Mouse (Mus musculus): ENCODE measurements around the gene Sympk. TPM values are rescaled to one million over a fixed set of nuclear protein-coding genes. Genes with fewer than 3 reads are reported as not detected.
A peak's percentile ranks its signal among the peaks of the same experiment; 100 is the strongest.

Sympk gene
- total and polyA plus RNA-seq, 3 experiments, result 43.7 to 141 (median 111) TPM

DNA sequence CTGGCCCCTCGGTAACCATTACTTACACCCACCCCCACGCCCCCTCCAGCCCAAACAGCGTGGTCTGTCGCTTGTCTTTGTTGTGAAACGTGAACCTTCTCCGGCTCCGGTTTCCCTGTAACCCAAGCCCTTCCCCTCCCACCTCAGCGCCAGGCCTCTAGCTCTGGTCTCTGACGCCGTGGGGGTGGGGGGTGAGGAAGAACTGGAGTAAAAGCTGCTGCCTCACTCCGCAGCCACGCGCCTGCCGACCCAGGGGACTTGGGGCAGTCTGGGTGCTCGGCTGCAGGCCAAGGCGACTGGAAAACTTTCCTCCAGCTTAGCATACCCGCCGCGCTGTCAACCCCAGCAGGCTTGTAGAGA, 71.6 kb downstream of the Sympk start:
- Histone ChIP-seq H3K9me3 (replicated peaks; ENCODE audit: low read length) (no peaks in the 10 kb centered on the region), H3K4me3 (replicated peaks in 1 of 3; ENCODE audit: low read depth in 2 of 3, low read length in 2 of 3, poor library complexity in 1 of 3) (peak overlapping the region in 2 of 3 experiments; percentile 20 to 72), H3K36me3 (replicated peaks in 1 of 2; ENCODE audit: control insufficient read depth in 1 of 2, insufficient read depth in 1 of 2, low read length in 1 of 2) (no peaks in the 10 kb centered on the region), H3K79me2 (replicated peaks; ENCODE audit: control insufficient read depth, extremely low read depth, insufficient read depth, poor library complexity, severe bottlenecking) (no peaks in the 10 kb centered on the region), H3K4me2 (ENCODE audit: insufficient read depth, low read depth, poor library complexity, severe bottlenecking) (peak overlapping the region; percentile 67), H3K9ac (ENCODE audit: insufficient read depth, low read depth) (peak overlapping the region; percentile 87; the same call in 1 of the 2 replicates), H3K27me3 (replicated peaks) (peaks cover 82% of the 10 kb centered on the region), H3K27ac (ENCODE audit: insufficient read depth, low read depth) (no peak overlapping the region), H3K4me1 (ENCODE audit: control insufficient read depth in 1 of 2, insufficient read depth in 2 of 2) (peaks cover 5 to 25% of the 10 kb centered on the region in 2 experiments; a peak in 3 of 4 replicates)
- dilution Hi-C loops (cut with MboI; ENCODE audit: extremely low pct_ligation_motif_present, extremely low pct_unique_long_range_greater_than_20kb, low sequenced_read_pairs) (no loop called here), in situ Hi-C loops (cut with MboI; ENCODE audit: low pct_ligation_motif_present, low pct_unique_long_range_greater_than_20kb, low sequenced_read_pairs) (no loop called here)
- TF ChIP-seq IRF4 (IDR thresholded peaks at IDR 0.05; ENCODE audit: low read depth, low read length) (no peak; the same call in 1 of the 2 replicates), TCF12 (IDR thresholded peaks at IDR 0.05; ENCODE audit: low read depth, low read length) (0 out of 2 replicates have a peak, but pooled peaks have one; percentile 22), ZMIZ1 (IDR thresholded peaks at IDR 0.05; ENCODE audit: low read depth, low read length) (no peak), NRF1 (IDR thresholded peaks at IDR 0.05; ENCODE audit: low read depth, low read length) (no peak), BHLHE40 (IDR thresholded peaks at IDR 0.05; ENCODE audit: low read depth, low read length) (peak; percentile 47; the same call in 1 of the 2 replicates), GABPA (IDR thresholded peaks at IDR 0.05; ENCODE audit: insufficient replicate concordance, low read depth, low read length) (no peak), SIN3A (IDR thresholded peaks at IDR 0.05; ENCODE audit: low read length) (no peak), UBTF (IDR thresholded peaks at IDR 0.05; ENCODE audit: low read depth, low read length) (no peak), PAX5 (IDR thresholded peaks at IDR 0.05; ENCODE audit: low read length) (no peak), ZKSCAN1 (IDR thresholded peaks at IDR 0.05; ENCODE audit: borderline replicate concordance, low read depth, low read length) (no peak), MXI1 (IDR thresholded peaks at IDR 0.05; ENCODE audit: low read depth, low read length) (no peak), HCFC1 (IDR thresholded peaks at IDR 0.05; ENCODE audit: low read depth, low read length) (no peak), POLR2AphosphoS2 (IDR thresholded peaks at IDR 0.05; ENCODE audit: low read depth, low read length) (no peak), MAX (IDR thresholded peaks at IDR 0.05; ENCODE audit: low read length) (no peak), CHD2 (IDR thresholded peaks at IDR 0.05; ENCODE audit: low read length) (0 out of 2 replicates have a peak, but pooled peaks have one; percentile 13), ETS1 (conservative IDR thresholded peaks at IDR 0.05; ENCODE audit: low read depth, low read length) (0 out of 2 replicates have a peak, but pooled peaks have one; percentile 7), USF2 (conservative IDR thresholded peaks at IDR 0.05; ENCODE audit: low read depth, low read length) (no peak), MAFK (IDR thresholded peaks at IDR 0.05; ENCODE audit: insufficient replicate concordance, low read length) (no peak), NELFE (IDR thresholded peaks at IDR 0.05; ENCODE audit: low read depth, low read length) (no peak), ZNF384 (IDR thresholded peaks at IDR 0.05; ENCODE audit: low read depth, low read length) (no peak), CTCF (conservative IDR thresholded peaks at IDR 0.05 in 1 of 2, IDR thresholded peaks at IDR 0.05 in 1 of 2; ENCODE audit: low read depth in 2 of 2, low read length in 2 of 2) (no peak), KAT2A (IDR thresholded peaks at IDR 0.05; ENCODE audit: insufficient replicate concordance, low read length) (no peak), E2F4 (IDR thresholded peaks at IDR 0.05; ENCODE audit: insufficient replicate concordance, low read depth, low read length) (no peak), ZC3H11A (IDR thresholded peaks at IDR 0.05; ENCODE audit: low read depth, low read length) (no peak), TBP (conservative IDR thresholded peaks at IDR 0.05; ENCODE audit: low read depth, low read length) (no peak), EP300 (IDR thresholded peaks at IDR 0.05; ENCODE audit: low read length) (0 out of 2 replicates have a peak, but pooled peaks have one; percentile 11)
- DNase-seq (ENCODE audit: extremely low read depth), result no peak

Data from CH12.LX (cell line).